Mouse (Mus musculus) ovary, postnatal 10 days (tissue): Measurements from ENCODE around the gene Ranbp3l.

Experiments
- DNase-seq: peaks from one replicate; pipeline ENCODE4 v3.0.0; 2022; ENCODE audit warnings: low spot score

Ranbp3l gene

DNA sequence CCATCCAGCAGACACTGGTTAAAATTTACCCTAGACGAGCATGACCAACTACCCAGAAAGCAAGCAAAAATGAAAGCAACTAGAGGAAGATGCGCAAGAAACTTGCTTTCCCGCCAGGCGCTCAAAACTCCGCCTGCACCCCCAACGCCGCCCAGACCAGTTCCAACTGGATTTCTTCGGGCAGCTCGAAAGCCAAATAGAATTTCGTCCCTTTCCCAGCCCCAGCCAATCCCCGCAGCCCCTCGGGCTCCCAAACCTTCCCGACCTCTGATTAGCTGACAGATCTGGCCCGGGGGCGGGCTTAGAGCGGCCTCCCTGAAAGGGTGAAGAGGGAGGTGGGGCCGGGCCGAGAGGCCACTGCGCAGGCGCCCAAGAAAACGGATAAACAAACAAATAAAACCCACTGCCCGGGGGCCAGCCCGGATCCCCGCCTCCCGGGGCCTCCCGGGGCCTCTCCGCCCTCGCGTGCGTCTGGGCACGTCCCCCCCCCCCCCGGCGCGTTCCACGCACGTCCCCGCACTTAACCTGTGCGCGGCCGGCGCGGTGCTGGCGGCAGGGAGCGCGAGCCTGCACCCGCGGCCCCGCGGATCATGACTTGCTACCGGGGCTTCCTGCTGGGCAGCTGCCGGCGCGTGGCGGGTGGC lies 103.3 kb downstream of the Ranbp3l start, which contains the start of gene Nadk2:
TSS of gene Nadk2 (plus strand) at position 349 of the 644 bp plus-strand sequence.
- peak; percentile 86 for DNase-seq

DNA sequence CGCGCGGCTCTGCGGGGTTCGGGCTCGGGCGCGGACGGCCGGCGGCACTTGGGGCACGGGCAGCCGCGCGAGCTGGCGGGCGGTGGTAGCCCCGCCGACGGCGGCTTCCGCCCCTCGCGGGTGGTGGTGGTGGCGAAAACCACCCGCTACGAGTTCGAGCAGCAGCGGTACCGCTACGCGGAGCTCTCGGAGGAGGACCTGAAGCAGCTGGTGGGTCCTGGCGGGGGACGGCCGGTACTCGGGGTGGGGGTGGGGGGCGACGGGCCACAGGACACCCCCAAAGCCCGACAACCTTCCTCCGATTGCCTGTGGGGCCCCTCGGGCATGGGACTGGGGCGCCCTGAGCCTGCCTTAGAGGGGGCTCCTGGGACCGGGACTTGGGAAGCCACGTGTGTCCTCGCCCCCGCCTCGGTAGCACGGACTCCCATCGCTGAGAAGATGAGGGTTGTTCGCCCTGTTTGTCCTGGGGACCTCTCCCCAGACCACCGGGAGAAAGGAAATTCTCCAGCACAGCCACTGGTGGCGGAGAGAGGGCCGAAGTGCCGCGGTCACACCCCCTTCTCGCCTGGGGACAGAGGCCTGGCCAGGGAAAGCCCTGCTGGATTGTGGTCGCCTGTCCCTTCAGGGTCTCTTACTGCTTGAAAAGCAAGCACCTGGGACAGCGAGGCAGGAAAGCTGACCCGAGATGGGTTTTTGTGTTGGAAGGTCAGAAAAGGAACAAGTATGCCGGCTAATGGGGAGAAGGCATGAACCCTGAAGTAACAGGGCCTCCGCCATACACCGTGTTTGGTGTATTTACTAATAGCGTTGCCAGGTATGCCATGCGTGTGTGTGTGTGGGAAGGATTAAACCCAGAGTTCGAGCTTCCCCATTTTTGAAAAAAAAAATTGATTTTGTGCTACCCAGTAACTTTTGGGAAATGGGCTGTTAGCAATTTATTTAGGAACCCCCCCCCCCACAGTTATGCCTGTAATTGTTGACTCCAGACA lies 104.1 kb downstream of the Ranbp3l start:
- peak; percentile 35 for DNase-seq

DNA sequence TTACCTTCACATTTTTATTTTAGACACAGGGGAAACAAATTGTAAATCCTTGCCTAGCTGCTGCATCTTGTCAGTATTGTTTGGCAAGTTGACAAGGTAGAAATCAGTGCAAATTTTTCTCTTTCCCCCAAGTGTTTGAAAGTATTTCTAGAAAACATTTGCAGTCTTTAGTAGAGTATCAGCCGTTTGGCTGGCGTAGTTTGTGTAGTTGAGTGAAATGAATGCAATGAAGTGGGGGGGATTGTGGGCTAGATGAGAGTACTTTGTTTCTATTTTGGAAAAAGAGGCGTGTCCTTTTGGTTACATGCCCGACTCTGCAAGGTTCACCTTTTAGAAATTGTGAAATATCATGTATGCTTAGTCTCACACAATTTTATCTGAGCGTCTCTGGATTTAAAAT lies 104.9 kb downstream of the Ranbp3l start:
- DNase-seq, result no peak

DNA sequence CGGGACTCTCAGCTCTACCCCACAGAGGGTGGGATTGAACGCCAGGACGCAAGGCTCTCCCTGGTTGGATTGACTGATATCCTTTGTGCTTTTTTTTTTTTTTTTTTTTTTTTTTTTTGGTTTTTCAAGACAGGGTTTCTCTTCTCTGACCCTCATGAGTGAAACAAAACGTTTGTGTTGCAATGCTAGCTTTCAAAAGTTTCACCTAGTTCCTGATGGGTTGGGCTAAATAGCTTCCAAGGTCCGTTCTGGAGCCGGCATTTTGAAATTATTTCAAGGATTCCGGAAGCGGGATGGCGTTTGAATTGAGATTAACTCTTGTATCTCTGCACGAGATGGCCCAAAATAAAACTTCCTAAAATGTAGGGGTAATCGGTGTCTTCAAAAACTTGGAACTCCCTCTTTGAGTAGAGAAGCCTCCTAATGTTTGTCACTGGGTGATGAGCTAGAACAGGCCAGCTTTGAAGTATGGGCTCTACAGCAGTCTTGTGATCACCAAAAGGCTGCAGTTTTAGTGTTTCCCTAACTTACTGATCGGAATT lies 105.4 kb downstream of the Ranbp3l start:
- DNase-seq, result no peak

DNA sequence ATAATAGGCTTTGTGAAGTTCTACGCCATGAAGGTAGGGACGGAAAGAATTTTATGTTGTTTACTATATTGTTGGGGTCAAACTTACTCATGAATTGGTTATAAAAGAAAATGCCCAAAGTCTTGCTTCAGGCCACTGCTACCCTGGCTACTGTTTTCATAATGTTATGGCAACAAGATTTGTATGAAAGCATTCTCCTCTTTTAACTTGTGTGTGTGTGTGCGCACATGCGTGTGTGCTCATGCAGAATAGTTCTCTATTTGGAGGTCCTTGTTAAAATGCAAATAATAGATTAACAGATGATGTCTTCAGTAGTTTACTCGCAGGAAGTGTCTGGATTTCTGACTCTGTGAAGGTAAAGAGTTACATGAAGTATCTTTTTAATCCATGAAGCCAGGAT lies 105.9 kb downstream of the Ranbp3l start:
- DNase-seq, result no peak

DNA sequence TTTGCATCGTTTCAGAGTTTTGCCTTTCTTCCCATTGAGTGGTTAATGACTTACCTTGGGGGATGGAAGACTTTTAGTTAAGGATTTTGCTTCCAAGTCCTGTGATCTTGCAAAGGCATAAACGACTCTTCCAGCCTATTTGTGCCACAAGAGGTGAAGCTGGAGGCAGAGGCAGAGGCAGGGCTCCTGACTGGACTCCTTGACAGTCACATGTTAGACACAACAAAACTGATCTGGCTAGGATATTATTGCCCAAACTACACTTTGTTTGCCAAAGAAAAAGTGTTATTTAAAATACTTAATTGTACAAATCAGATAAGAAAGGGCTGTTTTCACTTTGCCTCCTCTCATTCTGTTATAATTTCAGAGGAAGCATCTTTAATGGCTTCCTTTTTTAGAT lies 106.4 kb downstream of the Ranbp3l start:
- DNase-seq, result no peak

DNA sequence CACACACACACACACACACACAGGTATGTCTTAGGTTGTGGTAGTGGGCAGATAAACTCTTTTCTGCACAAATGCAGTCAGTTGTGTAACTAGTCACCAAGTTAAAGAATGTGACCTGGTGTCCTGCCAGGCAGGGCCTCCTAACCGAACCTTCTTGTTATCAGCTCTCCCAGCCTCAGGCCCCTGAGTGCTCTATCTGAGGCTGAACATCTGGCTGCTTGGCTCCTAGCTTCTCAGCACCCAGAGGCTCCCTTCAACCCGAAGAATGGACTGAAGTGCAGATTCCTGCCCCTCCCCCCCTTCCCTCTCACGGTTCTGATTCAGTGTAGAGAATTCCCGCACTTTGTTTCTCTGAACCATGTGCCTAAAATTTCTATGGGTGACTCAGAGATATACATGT lies 106.9 kb downstream of the Ranbp3l start:
- no peak for DNase-seq

DNA sequence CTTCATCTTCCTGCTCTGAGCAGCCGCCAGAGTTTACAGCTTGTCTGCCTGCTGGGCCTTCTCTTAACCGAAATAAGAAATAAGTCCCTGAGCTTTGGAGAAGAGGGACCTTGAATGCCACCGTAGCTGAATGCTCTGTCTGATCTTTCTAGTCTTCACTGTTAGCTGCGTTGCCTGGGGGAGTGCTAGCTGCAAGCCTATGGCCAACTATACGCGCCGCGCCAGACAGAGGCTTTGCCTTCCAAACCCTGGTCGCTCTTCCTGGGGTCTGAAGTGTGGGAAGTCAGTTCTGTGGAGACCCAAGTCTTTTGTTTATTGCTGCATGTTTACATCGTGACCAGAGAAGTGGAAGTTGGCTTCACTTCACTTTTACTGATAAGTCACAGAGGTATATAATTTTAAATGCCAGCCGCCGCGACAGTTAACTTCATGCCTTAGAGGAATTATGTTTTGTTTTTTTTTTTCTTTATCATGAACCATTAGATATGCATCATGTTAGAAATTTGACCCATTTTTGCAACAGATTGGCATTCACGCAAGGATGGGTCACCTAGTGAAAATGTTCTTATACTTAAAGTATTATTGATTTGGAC lies 108.0 kb downstream of the Ranbp3l start:
- DNase-seq, result no peak

DNA sequence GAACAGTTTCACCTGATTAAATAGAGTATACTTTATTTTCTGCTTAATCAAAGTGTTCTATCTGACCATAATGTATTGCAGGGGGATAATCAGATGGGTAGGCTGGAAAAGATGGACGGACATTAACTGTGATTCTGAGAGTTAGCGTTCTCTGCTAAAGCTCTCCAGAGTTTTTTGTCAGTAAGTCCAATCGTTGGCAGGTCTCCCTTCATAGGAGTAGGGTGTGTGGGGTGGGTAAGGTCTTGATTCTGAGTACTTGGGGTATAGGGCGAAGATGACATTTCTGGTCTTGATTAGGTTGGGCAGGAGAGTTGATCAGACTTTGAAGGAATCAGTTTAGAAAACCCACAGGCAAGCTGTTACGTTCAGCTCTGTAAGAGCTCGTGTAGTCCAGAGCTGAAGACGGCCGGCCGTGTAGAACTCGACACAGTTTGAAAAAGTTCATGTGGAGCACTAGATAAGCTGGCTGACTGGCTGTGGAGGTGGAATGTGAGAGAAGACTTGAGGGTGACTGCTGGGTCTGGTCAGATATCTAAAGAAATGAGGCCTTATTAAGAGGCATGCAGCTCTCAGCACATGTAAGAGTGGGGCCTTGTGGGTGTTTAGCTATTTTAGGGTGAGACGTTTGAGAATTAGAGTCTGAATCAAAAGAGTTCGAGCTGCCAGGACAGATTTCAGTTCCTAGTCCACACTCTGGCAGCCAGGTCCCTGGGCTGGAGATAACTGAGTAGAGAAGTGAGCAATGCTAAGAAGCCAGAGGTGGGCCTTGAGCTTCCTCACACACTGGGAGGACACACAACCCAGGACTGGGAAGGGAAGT lies 110.9 kb downstream of the Ranbp3l start:
- DNase-seq, result no peak

DNA sequence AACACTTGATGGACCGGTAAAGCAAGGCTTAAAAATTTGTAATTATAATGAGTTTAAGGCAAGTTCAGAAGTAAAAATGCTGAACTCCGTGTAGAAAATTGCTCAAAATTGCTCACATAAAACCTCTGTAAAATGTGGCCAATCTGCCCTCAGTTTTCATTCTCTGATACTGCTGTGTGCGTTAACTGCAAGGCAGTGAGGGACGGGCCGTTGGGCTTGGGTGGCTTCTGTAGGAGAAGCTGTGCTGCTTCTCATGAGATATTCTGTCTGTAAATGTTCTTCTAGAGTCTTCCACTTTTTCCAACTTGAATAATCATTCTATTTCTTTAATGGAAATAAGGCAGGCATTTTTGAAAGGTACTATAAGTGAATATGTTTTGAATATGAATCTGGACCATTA lies 111.9 kb downstream of the Ranbp3l start:
- DNase-seq, result no peak

DNA sequence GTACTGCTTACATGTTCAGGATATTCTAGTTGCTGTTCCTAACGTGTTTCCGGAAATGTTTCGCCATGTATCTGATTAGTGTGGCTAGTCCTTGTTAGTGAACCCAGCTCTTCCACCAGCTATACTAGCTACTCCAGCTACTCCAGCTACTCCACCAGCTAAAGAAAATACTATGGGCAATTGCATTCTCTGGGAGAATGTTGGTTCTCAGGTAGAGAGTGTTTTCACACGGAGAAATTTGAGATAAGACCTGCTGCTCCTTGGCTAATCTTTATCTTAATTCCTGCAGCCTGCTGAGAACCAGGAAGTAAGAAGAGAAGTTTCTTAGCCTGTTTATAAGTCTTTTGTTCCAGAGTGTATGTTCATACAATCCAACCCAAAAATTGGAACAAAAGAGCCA lies 112.5 kb downstream of the Ranbp3l start:
- DNase-seq, result no peak

DNA sequence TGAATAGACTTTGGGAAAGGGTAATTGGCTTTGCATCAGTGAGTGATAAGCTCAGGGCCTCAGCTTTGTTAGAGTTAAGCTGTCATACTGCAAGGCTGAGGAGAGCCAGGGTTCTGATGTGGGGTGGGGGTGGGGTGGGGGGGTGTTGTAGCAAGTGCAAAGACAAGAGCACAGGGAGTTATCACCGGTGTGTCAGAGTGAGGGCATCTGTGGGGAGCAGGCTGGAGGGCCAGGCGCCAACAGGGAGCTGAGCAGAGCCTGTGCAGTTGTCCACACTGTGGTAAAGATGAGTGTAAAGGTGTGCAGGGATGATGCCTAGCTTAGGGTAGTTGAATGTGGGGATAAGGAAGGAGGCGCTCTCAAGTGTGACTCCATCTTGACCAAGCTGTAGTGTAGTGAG lies 113.5 kb downstream of the Ranbp3l start:
- DNase-seq, result no peak

DNA sequence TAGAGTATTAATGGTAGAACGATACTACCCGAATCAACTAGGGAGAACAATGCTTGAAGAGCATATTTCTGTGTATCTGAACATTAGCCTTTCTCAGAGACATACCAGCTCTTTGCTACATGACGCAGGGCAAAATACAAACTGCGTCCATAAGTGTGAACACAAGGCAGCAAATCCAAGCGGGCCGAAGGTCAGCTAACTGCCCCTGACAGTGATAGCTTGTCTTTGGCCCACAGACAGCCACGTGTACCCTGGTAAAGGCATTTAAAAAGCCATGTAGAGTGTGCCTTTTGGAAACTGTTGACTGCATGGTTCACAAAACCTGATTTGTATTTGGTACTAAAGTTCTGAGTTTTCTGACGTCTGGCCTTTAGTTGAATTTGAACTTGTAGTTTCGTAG lies 115.0 kb downstream of the Ranbp3l start:
- no peak for DNase-seq

DNA sequence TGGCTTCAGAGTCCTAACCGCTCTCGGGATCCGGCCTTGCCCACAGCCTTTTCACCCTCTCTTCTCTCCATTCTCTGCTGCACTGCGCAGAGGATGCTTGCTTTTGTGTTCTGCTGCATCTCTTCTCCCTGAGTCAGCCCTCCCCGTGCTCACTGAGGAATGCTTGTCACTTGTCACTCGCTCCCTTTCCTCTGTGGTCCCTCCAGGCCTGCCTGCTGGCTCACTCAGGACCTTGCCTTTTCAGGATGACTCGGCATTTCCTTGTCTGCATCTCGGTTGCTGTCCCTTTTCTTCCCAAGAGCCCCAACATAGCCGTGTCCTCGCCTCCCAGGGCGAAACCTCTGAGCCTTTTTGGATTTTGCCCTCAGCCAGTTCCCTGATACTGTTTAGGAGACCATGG lies 119.1 kb downstream of the Ranbp3l start:
- DNase-seq, result no peak

DNA sequence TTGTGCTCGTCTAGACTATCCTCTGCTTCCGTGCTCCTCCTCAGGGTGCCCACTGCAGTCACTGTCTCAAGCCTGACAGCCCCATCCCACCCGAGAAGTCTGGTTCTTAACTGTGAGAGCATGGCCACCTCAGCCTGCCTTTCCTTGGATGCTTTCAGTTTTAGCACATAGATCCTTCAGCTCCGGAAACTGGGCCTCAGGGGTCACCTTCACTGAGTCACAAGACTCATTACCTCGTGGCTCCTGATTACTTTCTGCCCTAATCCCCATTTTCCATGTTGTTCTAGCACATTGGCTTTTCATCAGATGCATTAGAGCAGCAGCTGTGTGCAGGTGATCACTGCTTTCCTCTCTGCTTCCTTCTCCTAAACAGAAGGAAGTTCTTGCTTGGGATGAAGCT lies 119.7 kb downstream of the Ranbp3l start:
- no peak for DNase-seq

DNA sequence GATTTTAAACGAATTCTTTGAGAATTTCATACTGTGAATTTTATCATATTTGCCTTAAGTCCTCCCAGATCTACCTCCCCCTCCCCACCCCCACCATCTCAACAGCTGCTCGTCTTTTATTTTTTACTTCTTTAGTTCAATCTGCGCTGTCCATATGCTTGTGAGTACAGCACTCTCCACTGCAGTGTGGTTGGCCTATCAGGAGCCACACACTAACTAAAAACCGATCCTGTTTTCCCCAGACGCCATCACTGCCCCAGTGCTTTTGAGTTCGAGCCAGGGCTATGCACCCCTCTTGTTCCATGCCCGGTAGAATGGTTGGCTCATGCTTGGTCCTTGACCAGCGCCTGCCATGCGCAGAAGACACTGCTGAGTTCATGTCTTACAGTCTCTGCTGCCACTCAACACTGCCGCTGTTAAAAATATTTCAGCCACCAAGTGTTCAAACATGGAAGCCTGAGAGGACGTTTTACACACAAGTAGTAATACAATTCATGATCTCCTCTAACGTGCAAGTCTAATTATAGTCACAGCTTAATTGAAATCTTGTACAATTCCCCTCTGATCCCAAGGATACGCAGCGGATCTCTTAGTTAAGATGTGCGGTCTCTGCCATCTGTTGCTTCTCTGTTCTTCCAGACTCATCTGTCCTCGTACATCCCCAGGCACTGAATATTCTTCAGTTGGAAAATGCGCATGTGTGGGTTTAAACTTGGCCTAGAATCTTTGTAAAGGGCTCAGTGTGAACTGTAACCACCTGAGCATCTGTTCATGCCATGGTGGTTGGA lies 120.3 kb downstream of the Ranbp3l start:
- DNase-seq, result no peak

DNA sequence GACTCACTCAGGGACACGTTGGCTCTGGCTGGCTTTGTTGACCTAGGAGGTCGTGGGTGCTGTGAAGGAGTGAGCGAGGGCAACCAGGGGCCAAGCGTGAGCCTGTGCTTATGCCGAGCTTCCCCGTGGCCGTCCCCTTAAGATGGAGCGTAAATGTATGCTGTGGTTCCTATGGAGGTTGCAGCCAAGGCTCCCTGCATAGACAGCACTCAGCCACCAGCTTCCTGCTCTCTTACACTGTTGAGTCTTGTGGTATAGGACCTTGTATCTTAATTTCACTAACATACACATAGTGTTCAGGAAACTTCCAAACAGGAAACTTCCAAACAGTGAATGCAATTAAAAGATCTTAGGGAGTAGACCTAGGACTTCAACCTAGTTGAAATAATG lies 120.9 kb downstream of the Ranbp3l start:
- no peak for DNase-seq

DNA sequence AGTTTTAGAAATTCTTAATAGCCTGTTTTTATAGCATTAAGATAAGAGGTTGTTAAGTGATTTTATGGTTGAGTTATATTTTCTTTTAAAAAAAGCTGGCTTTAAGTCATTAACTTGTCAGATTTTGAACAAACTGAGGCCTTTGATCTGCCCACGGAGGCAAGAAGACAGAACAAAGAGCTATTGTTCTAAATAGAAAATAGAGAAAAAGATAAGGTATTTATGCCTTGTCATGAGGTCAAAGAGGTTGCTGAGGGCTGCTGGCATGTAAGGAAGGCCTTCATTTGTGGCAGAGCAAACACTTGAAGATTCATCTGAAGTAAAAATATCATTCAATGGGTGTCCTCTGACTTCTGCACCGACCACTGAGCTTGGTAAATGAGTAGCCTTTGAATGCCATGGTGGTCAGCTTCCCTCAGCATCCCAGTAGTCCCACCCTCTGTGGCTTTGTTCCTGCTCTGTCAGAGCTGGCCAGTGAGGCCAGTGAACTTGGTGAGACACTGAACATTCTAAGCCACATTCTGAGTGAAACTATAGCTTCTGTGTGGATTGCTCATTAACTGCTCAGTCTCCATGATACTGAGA lies 121.5 kb downstream of the Ranbp3l start:
- DNase-seq, result no peak

DNA sequence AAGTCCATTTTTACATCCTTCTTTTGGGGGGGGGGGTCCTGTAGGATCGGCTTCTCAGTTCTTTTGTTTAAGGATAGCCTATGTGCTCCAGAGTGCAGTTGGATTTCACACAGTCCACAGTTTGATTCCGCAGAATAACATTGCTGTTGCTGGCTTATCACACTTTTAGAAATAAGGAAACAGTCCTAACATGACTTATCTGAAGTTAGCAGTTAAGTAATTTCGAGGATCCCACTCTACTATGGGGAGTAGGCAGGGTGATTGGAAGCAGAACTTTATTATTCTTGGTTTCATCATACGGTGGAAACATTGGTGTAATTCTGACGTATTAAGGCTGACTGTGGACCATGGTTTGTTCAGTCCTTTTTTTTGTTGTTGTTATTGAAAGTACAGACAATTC lies 122.9 kb downstream of the Ranbp3l start:
- DNase-seq, result no peak

DNA sequence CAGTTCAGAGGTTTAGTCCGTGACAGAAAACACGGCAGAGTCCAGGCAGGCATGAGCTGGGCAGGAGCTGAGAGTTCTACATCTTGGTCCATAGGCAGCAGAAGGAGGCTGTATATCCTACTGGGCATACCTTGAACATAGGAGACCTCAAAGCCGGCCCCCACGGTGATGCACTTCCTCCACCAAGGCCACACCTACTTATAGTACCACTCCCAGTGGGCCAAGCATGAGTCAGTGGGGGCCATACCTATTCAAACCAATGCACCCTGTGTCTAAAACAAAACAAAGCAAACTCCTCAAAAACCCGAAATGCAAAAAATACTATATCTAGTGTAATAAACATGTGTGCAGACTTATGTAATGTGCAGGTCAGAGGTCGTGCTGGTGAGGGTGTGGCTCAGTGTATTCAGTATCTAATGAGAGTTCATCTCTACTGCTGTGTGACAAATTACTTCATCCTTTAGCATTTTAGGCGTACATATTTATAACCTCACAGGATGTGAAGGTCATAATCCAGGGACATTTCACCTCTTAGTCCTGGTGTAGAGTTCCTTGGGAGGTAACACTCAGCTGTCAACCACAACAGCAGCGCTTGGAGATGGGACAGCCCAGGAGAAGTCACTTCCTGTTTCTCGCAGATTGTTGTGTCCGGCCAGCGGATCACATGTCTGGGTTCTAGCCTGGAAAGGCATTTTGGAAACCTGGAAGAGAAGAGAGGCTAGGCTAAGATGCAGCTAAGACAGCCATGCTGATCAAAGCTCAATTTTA lies 126.0 kb downstream of the Ranbp3l start:
- no peak for DNase-seq
